Mouse (Mus musculus) hindbrain, embryonic 10.5 days (tissue): Measurements from ENCODE around the gene Plekhs1. TPM values are rescaled to one million over a fixed set of nuclear protein-coding genes. Genes with fewer than 3 reads are reported as not detected.
A peak's percentile ranks its signal among the peaks of the same experiment; 100 is the strongest.

Experiments used
- DNase-seq: peaks from one replicate; pipeline ENCODE4 v3.0.0-alpha.2; 2017; ENCODE audit warnings: low spot score
- H3K27ac ChIP-seq: fragments of 300-500 bp; sonication (generic); 2 replicates; pipeline ENCODE4 v1.5.1; 2016; ENCODE audit warnings: mild to moderate bottlenecking, moderate library complexity
- H3K27me3 ChIP-seq: fragments of 300-500 bp; sonication (generic); 2 replicates; pipeline ENCODE4 v1.6.1; 2016; ENCODE audit warnings: mild to moderate bottlenecking; ENCODE audit not compliant: poor library complexity, insufficient read depth, severe bottlenecking
- H3K36me3 ChIP-seq: fragments of 300-500 bp; sonication (generic); 2 replicates; pipeline ENCODE4 v1.6.1; 2016; ENCODE audit warnings: mild to moderate bottlenecking, moderate library complexity
- H3K4me1 ChIP-seq: fragments of 300-500 bp; sonication (generic); replicated peaks from 2 replicates; pipeline ENCODE4 v1.6.1; 2016; ENCODE audit warnings: mild to moderate bottlenecking
- H3K4me3 ChIP-seq: fragments of 300-500 bp; sonication (generic); 2 replicates; pipeline ENCODE4 v1.5.1; 2016; ENCODE audit warnings: mild to moderate bottlenecking, moderate library complexity
- H3K9me3 ChIP-seq: fragments of 300-500 bp; sonication (generic); 2 replicates; pipeline ENCODE4 v1.6.1; 2016; ENCODE audit warnings: mild to moderate bottlenecking, moderate library complexity
- WGBS: fragments of 180-500 bp; shearing (Covaris S2); methylation state at CpG from one replicate; pipeline ENCODE4 v1.1.7; 2016; 5-methylcytosine and 5-hydroxymethylcytosine counted together
- polyA plus RNA-seq: library from polyadenylated mRNA; unstranded; fragments of >200 nt; fragmentation: Nextera tagmentation; extraction: Ambion mirVana; gene quantifications from 2 replicates; pipeline ENCODE4 v1.2.1, GENCODE M21; 2016

Gene Plekhs1
- polyA plus RNA-seq: 0.07 TPM in 1 of 2 replicates, not detected in the other

GRCm38 (mm10) chr19:56461522-56462101 is at the start of gene Plekhs1:
Plekhs1 (plus strand) TSS chr19:56461640.
- WGBS: 69% methylated on average over 10 of the region's 10 CpGs
- no peak for DNase-seq
- no peak within 1 kb of the TSS for H3K27ac ChIP-seq

GRCm38 (mm10) chr19:56418404-56418803 is 43.0 kb upstream of the Plekhs1 start:
- Histone ChIP-seq H3K4me1 (peaks cover 3% of the 10 kb centered on the region; the same call in 1 of the 2 replicates), H3K36me3 (no peaks in the 10 kb centered on the region), H3K9me3 (no peaks in the 10 kb centered on the region), H3K27ac (no peak overlapping the region), H3K4me3 (no peak overlapping the region), H3K27me3 (no peaks in the 10 kb centered on the region)
- WGBS: 93% methylated on average over 4 of the region's 4 CpGs
- DNase-seq: no peak

More at GRCm38 (mm10) chr19:56461522-56462101, at the start of gene Plekhs1:
- no peaks in the 10 kb centered on the region for H3K4me1 ChIP-seq
- H3K27me3 ChIP-seq: no peaks in the 10 kb centered on the region
- H3K4me3 ChIP-seq: no peak within 1 kb of the TSS
- H3K36me3 ChIP-seq: no peaks in the 10 kb centered on the region
- peaks cover 3% of the 10 kb centered on the region; the same call in 1 of the 2 replicates for H3K9me3 ChIP-seq

GRCm38 (mm10) chr19:56419452-56419851 is 42.0 kb upstream of the Plekhs1 start:
- Histone ChIP-seq H3K9me3 (no peaks in the 10 kb centered on the region), H3K27ac (no peak overlapping the region; the same call in 1 of the 2 replicates), H3K4me3 (no peak overlapping the region), H3K36me3 (no peaks in the 10 kb centered on the region), H3K4me1 (peaks cover 8% of the 10 kb centered on the region; the same call in 1 of the 2 replicates), H3K27me3 (no peaks in the 10 kb centered on the region)
- WGBS: 73% methylated on average over 9 of the region's 9 CpGs
- no peak for DNase-seq

DNA sequence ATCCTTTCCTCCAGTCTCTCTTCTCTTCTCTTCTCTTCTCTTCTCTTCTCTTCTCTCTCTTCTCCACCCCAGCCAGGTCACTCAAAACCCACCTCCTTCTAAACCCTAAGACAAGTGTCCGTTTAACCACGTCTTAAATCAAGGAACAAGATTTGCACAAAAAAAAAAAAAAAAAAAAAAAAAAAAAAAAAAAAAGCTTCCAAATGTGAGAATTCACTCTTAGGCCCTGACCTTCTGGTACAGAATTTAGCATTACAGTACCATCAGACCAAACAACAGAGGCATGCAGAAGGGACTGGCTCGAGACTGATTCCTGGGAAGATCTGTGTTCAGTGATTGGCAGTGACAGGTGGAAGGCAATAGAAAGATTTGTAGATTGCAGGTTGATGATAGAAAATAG is 41.1 kb upstream of the Plekhs1 start:
- Histone ChIP-seq H3K4me3 (no peak overlapping the region), H3K27me3 (no peaks in the 10 kb centered on the region; the same call in 1 of the 2 replicates), H3K36me3 (no peaks in the 10 kb centered on the region), H3K27ac (no peak overlapping the region), H3K4me1 (peaks cover 16% of the 10 kb centered on the region), H3K9me3 (no peaks in the 10 kb centered on the region)
- 95% methylated on average over 3 of the region's 3 CpGs for WGBS
- DNase-seq: no peak

- H3K27ac ChIP-seq: no peak overlapping the region
- 37% methylated on average over 14 of the region's 14 CpGs for WGBS
- peak; percentile 86 for DNase-seq
- H3K9me3 ChIP-seq: no peaks in the 10 kb centered on the region
- H3K27me3 ChIP-seq: no peaks in the 10 kb centered on the region; the same call in 1 of the 2 replicates
- peaks cover 25% of the 10 kb centered on the region for H3K4me1 ChIP-seq
- no peaks in the 10 kb centered on the region for H3K36me3 ChIP-seq
- H3K4me3 ChIP-seq: no peak overlapping the region
These were observed 38.7 kb upstream of the Plekhs1 start for GRCm38 (mm10) chr19:56422476-56423338.

GRCm38 (mm10) chr19:56423370-56423769 is 38.1 kb upstream of the Plekhs1 start:
- DNase-seq: no peak
- Histone ChIP-seq H3K4me3 (no peak overlapping the region), H3K36me3 (no peaks in the 10 kb centered on the region), H3K27me3 (no peaks in the 10 kb centered on the region; the same call in 1 of the 2 replicates), H3K9me3 (no peaks in the 10 kb centered on the region), H3K4me1 (peaks cover 25% of the 10 kb centered on the region), H3K27ac (no peak overlapping the region)
- 63% methylated on average over 12 of the region's 12 CpGs for WGBS

DNA sequence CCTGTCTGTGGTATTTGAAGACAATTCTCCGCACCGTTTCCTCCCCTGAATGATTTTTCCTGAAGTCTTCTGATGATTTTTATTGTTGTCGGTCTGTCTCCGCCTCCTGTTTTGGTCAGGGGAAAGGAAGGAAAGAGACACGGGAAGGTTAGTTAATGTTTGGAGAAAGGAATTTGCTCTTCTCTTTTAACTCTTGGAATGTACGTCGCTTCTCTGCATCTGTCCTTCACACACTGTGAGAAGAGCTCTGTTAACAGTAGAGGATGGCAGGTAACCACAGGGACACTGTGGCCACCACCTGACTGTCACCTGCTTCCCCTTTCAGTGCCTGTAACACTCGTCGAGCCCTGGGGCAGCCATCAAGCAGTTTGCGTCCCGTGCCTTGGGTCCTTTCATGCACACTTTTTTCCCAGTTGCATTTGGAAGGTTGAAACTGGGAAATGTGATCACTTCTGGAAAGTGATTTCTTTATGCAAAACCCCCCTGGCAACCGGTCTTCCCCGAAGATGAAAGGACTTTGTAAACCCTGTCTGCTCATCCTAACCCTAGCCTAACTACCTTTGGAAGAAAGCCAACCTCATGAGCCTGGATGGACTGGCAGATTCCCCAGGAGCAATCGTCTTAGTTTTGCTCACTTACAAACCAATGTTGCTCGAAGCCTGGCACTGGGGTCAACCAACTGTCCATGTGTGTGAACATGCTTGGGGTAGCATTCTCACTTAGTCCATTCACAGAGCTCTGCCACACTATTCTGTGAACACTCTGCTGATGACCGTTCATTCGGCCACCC is 36.6 kb upstream of the Plekhs1 start:
- no peaks in the 10 kb centered on the region; the same call in 1 of the 2 replicates for H3K27me3 ChIP-seq
- WGBS: 82% methylated on average over 17 of the region's 17 CpGs
- H3K4me1 ChIP-seq: peaks cover 25% of the 10 kb centered on the region
- no peaks in the 10 kb centered on the region for H3K36me3 ChIP-seq
- no peak for DNase-seq
- no peak overlapping the region for H3K4me3 ChIP-seq
- 0 out of 2 replicates have a peak overlapping the region, but pooled peaks have one; percentile 6 for H3K27ac ChIP-seq
- H3K9me3 ChIP-seq: no peaks in the 10 kb centered on the region

GRCm38 (mm10) chr19:56425492-56425891 is 35.9 kb upstream of the Plekhs1 start:
- no peaks in the 10 kb centered on the region; the same call in 1 of the 2 replicates for H3K27me3 ChIP-seq
- peaks cover 25% of the 10 kb centered on the region for H3K4me1 ChIP-seq
- no peak overlapping the region for H3K4me3 ChIP-seq
- 0 out of 2 replicates have a peak overlapping the region, but pooled peaks have one; percentile 6 for H3K27ac ChIP-seq
- DNase-seq: no peak
- H3K9me3 ChIP-seq: no peaks in the 10 kb centered on the region
- H3K36me3 ChIP-seq: no peaks in the 10 kb centered on the region
- 65% methylated on average over 9 of the region's 9 CpGs for WGBS

GRCm38 (mm10) chr19:56430369-56430768 is 31.1 kb upstream of the Plekhs1 start:
- Histone ChIP-seq H3K27ac (no peak overlapping the region), H3K4me3 (no peak overlapping the region), H3K4me1 (peaks cover 18% of the 10 kb centered on the region), H3K9me3 (no peaks in the 10 kb centered on the region), H3K27me3 (no peaks in the 10 kb centered on the region), H3K36me3 (peaks cover 8% of the 10 kb centered on the region; the same call in 1 of the 2 replicates)
- DNase-seq: no peak
- WGBS: 76% methylated on average over 8 of the region's 8 CpGs

- WGBS: 77% methylated on average over 10 of the region's 10 CpGs
- H3K36me3 ChIP-seq: peaks cover 8% of the 10 kb centered on the region; the same call in 1 of the 2 replicates
- peaks cover 10% of the 10 kb centered on the region; the same call in 1 of the 2 replicates for H3K4me1 ChIP-seq
- no peak overlapping the region for H3K4me3 ChIP-seq
- no peak for DNase-seq
- H3K27ac ChIP-seq: no peak overlapping the region
- H3K27me3 ChIP-seq: no peaks in the 10 kb centered on the region
- no peaks in the 10 kb centered on the region for H3K9me3 ChIP-seq
These were observed 28.7 kb upstream of the Plekhs1 start for GRCm38 (mm10) chr19:56432706-56433105.

DNA sequence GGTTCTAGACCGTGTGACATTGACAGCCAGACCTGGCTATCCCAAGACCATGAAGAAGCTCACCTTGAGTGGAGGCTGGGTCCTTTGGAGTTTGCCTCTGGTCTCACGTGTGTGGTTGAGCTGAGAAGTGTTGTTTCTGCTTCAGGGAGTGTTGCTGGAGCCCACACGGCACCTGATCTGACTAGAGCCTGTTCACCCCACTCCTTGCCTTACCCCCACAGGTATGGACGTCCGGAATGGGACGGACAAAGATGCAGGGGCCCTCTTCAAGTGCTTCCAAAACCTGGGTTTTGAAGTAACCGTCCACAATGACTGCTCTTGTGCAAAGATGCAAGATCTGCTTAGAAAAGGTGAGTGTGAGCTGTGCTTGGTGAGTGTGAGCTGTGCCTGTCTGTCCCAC is 27.9 kb upstream of the Plekhs1 start:
- Histone ChIP-seq H3K27ac (no peak overlapping the region), H3K4me1 (peaks cover 10% of the 10 kb centered on the region; the same call in 1 of the 2 replicates), H3K9me3 (no peaks in the 10 kb centered on the region), H3K27me3 (no peaks in the 10 kb centered on the region), H3K36me3 (peaks cover 8% of the 10 kb centered on the region; the same call in 1 of the 2 replicates), H3K4me3 (no peak overlapping the region)
- WGBS: 87% methylated on average over 7 of the region's 7 CpGs
- DNase-seq: no peak

GRCm38 (mm10) chr19:56436380-56436779 is 25.1 kb upstream of the Plekhs1 start:
- 91% methylated on average over 13 of the region's 13 CpGs for WGBS
- H3K4me3 ChIP-seq: no peak overlapping the region
- H3K36me3 ChIP-seq: peaks cover 8% of the 10 kb centered on the region; the same call in 1 of the 2 replicates
- H3K4me1 ChIP-seq: peaks cover 10% of the 10 kb centered on the region; the same call in 1 of the 2 replicates
- H3K9me3 ChIP-seq: no peaks in the 10 kb centered on the region
- no peaks in the 10 kb centered on the region for H3K27me3 ChIP-seq
- no peak for DNase-seq
- H3K27ac ChIP-seq: no peak overlapping the region
